Mouse (Mus musculus) kidney, postnatal 0 days (tissue): ENCODE data around the gene Mcub. TPM values are rescaled to one million over a fixed set of nuclear protein-coding genes. Genes with fewer than 3 reads are reported as not detected.

Experiments used
- ATAC-seq: fragments of 200-750 bp; cut with Nextera tagmentation; replicated peaks from 2 replicates; pipeline ENCODE4 v1.8.0; 2017; ENCODE audit warnings: low read depth, moderate number of reproducible peaks, moderate TSS enrichment, moderate library complexity; ENCODE audit not compliant: low FRiP score
- DNase-seq: peaks from one replicate; pipeline ENCODE4 v3.0.0-alpha.2; 2016; ENCODE audit warnings: low spot score
- H3K27ac ChIP-seq: fragments of 300-500 bp; sonication (generic); 2 replicates; pipeline ENCODE4 v1.5.1; 2014; ENCODE audit warnings: mild to moderate bottlenecking
- H3K27me3 ChIP-seq: fragments of 300-500 bp; sonication (generic); 2 replicates; pipeline ENCODE4 v1.6.1; 2014; ENCODE audit warnings: low read length, mixed read lengths; ENCODE audit not compliant: insufficient read depth
- H3K36me3 ChIP-seq: fragments of 300-500 bp; sonication (generic); 2 replicates; pipeline ENCODE4 v1.6.1; 2014; ENCODE audit warnings: low read length, mixed read lengths; ENCODE audit not compliant: insufficient read depth
- H3K4me1 ChIP-seq: fragments of 300-500 bp; sonication (generic); replicated peaks from 2 replicates; pipeline ENCODE4 v1.6.1; 2014; ENCODE audit warnings: antibody characterized with exemption, low read length, mixed read lengths; ENCODE audit not compliant: insufficient read depth
- H3K4me2 ChIP-seq: fragments of 300-500 bp; sonication (generic); 2 replicates; pipeline ENCODE4 v1.6.1; 2014; ENCODE audit warnings: mild to moderate bottlenecking, low read length, moderate library complexity, mixed read lengths
- H3K4me3 ChIP-seq: fragments of 300-500 bp; sonication (generic); replicated peaks from 2 replicates; pipeline ENCODE4 v1.5.1; 2014; ENCODE audit warnings: low read depth, low read length
- H3K9ac ChIP-seq: fragments of 300-500 bp; sonication (generic); 2 replicates; pipeline ENCODE4 v1.6.1; 2014; ENCODE audit warnings: low read depth, low read length
- H3K9me3 ChIP-seq: fragments of 300-500 bp; sonication (generic); replicated peaks from 2 replicates; pipeline ENCODE4 v1.6.1; 2016; ENCODE audit warnings: low read length, inconsistent platforms, mixed read lengths
- CTCF ChIP-seq: IDR thresholded peaks from 2 replicates; pipeline ENCODE4 v1.5.1; 2016; ENCODE audit warnings: antibody characterized with exemption, low read depth, mild to moderate bottlenecking, moderate library complexity
- WGBS: fragments of 180-500 bp; shearing (Covaris S2); extraction: QIAGEN DNeasy Blood & Tissue Kit; methylation state at CpG from one replicate; pipeline ENCODE4 v1.1.7; 2014; 5-methylcytosine and 5-hydroxymethylcytosine counted together
- polyA plus RNA-seq: library from polyadenylated mRNA; unstranded; fragments of >200 nt; fragmentation: Nextera tagmentation; extraction: Ambion mirVana; gene quantifications from 2 replicates; pipeline ENCODE4 v1.2.1, GENCODE M21; 2015

Mcub gene
- polyA plus RNA-seq, 1 experiment from 2014 or later = 2.6 TPM

DNA sequence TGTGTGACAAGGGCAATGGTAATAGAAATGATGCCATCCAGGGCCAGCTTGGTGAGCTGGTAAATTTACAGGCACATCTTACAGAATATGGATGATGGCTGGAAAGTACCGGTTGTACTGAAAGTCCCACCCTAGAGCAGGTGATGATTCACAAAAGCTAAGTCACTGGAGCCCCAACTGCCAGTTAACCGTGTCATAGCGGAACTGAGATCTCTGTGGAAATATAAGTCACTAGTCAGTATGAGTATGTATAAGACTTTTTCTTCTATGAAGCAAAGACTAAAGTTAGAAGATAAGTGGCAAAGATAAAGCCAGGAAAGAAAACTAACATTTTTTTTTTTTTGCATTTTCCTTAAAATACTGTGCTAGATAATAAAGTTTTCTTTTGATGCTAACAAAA, 76.9 kb downstream of the Mcub start:
- Histone ChIP-seq H3K36me3 (peaks cover 13% of the 10 kb centered on the region; the same call in 1 of the 2 replicates), H3K27ac (no peak overlapping the region), H3K27me3 (no peaks in the 10 kb centered on the region), H3K4me3 (no peak overlapping the region), H3K4me1 (no peaks in the 10 kb centered on the region), H3K9ac (no peak overlapping the region), H3K9me3 (no peaks in the 10 kb centered on the region), H3K4me2 (no peak overlapping the region)
- TF ChIP-seq CTCF = no peak
- WGBS = 93% methylated on average over 3 of the region's 3 CpGs
- DNase-seq (no peak), ATAC-seq (no peak)

DNA sequence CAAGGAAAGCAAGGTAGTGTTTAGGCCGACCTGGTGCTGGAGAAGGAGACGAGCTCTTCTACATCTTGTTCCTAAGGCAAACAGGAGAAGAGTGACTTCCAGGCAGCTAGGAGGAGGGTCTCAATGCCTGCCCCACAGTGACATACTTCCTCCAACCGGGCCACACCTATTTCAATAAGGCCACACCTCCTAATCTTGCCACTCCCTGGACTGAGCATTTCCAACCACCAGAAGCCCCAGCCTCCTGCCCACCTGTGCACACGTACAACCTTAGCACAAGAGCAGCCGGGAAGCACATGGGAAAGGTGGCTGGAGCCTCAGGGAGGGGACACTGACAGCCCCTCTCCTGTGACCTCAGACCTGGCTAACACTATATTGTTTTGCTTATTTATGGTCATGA, 78.0 kb downstream of the Mcub start:
- WGBS = 85% methylated on average over 5 of the region's 5 CpGs
- ATAC-seq (no peak), DNase-seq (no peak)
- Histone ChIP-seq H3K4me1 (no peaks in the 10 kb centered on the region), H3K27ac (no peak overlapping the region), H3K36me3 (peaks cover 13% of the 10 kb centered on the region; the same call in 1 of the 2 replicates), H3K4me2 (no peak overlapping the region), H3K9ac (no peak overlapping the region), H3K4me3 (no peak overlapping the region), H3K9me3 (no peaks in the 10 kb centered on the region), H3K27me3 (no peaks in the 10 kb centered on the region)
- no peak for TF ChIP-seq CTCF

DNA sequence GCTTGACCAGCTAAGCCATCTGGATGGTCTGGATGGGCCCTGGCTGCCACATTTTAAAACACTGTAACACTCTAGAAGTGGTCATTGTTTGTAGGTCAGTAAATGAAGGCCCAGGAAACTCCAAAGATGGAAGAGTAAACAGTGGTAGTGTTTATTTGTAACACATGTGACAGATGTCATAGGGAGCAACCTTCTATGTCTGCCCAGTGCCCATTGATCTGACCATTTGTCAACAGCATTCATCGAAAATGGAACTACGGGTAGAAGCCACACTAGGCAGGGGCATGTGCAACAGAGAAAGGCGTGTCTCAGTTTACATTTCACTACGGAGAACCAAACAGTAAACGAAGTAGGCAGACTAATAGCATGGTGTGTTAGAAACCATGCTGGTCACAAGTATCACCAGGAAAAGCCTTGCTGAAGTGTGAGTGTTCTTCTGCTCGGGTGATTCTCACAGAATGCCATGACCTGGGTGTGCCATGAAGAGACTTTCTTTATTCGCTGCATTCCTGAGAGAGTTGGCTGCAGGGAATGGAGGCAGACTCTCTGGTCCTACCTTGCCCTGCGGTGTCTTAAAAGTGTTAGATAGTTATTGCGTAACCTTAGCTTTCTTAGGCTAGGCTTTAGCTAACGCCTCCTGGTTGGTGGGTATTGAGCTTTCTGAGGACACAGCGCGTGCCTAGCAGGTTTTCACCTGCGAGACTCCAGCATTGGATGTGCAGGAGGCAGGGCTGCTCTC, 82.1 kb downstream of the Mcub start:
- ATAC-seq = no peak
- Histone ChIP-seq H3K9ac (no peak overlapping the region), H3K27me3 (no peaks in the 10 kb centered on the region), H3K4me3 (no peak overlapping the region), H3K36me3 (peaks cover 10% of the 10 kb centered on the region; the same call in 1 of the 2 replicates), H3K9me3 (no peaks in the 10 kb centered on the region), H3K4me2 (no peak overlapping the region), H3K4me1 (no peaks in the 10 kb centered on the region), H3K27ac (no peak overlapping the region)
- DNase-seq = no peak
- 84% methylated on average over 13 of the region's 13 CpGs for WGBS
- no peak for TF ChIP-seq CTCF

DNA sequence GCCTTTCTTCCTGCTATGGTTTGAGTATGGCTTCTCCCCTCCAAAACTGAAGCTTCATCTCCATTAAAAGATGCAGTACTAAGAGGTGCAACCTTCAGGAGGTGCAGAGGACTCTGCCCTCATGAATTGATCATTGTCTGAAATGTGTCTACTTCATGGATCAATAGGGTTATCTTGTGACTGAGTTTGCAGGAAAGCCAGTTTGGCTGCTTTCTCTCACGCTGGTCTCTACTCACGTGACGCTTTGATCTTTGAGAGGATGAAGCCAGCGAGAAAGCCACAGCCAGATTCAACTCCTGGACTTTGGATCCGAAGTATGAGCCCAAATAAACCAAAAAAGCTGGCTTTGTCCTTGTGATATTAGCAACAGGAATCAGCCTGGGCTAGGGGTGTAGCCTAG, 83.6 kb downstream of the Mcub start:
- ATAC-seq (no peak), DNase-seq (no peak)
- peaks cover 10% of the 10 kb centered on the region; the same call in 1 of the 2 replicates for H3K36me3 ChIP-seq
- H3K4me3 ChIP-seq = no peak overlapping the region
- no peak overlapping the region for H3K9ac ChIP-seq
- no peaks in the 10 kb centered on the region for H3K27me3 ChIP-seq
- WGBS = 68% methylated on average over 5 of the region's 5 CpGs
- no peak overlapping the region for H3K4me2 ChIP-seq
- H3K9me3 ChIP-seq = no peaks in the 10 kb centered on the region
- H3K27ac ChIP-seq = no peak overlapping the region
- TF ChIP-seq CTCF = no peak
- H3K4me1 ChIP-seq = no peaks in the 10 kb centered on the region

DNA sequence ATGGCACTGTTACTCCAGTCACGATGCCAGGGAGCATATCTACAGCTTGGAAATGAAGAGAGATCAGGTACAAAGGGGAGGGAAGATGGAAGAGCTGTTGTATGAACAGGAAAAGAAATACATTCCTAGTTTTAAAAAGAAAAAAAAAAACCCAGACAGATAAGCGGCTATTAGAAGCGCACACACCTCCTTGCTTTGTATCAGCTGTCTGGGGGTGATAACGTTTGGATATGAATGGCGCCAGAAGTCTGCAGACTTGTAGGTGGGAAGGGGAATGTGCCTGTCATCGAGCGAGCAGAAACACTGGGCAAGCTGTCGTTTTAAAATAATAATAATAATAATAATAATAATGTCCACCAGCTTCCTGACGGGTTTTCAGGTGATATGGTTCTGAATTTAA, 84.4 kb downstream of the Mcub start:
- no peak for TF ChIP-seq CTCF
- Histone ChIP-seq H3K27ac (no peak overlapping the region), H3K36me3 (peaks cover 5% of the 10 kb centered on the region; the same call in 1 of the 2 replicates), H3K9me3 (no peaks in the 10 kb centered on the region), H3K9ac (no peak overlapping the region), H3K4me2 (no peak overlapping the region), H3K27me3 (no peaks in the 10 kb centered on the region), H3K4me1 (no peaks in the 10 kb centered on the region), H3K4me3 (no peak overlapping the region)
- DNase-seq (no peak), ATAC-seq (no peak)
- WGBS = 89% methylated on average over 9 of the region's 9 CpGs

DNA sequence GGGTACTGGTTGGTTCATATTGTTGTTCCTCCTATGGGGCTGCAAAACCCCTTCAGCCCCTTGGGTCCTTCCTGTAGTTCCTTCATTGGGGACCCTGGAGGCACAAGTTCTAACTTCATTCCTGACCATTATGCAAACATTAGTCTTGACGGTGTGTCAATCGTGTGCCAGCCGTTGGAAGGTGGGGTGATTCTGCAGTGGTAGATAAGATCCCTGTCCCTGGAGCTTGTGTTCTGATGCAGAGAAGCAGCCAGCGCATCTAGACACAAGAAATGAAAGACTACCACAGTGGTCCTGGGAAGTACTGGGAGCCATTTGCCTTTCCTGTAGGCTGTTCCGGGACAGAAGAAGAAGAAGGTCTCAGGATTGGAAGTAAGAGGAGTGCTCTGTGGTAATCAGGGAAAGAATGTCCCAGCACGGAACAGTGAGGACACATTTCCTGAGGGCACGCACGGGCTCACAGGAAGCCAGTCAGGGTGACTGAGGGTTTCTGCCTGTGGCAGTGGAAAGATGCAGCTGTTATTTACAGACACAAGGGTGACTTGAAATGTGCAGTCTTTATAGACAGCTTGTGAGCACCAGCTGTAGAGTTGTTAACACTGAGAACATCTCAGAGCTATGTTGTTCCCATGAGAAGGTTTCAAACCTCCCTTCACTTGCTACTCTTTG, 88.9 kb downstream of the Mcub start:
- no peak overlapping the region for H3K4me2 ChIP-seq
- WGBS = 68% methylated on average over 8 of the region's 8 CpGs
- ATAC-seq (no peak), DNase-seq (no peak)
- no peak overlapping the region for H3K4me3 ChIP-seq
- H3K27ac ChIP-seq = no peak overlapping the region
- no peaks in the 10 kb centered on the region for H3K36me3 ChIP-seq
- TF ChIP-seq CTCF = no peak
- H3K27me3 ChIP-seq = no peaks in the 10 kb centered on the region
- peaks cover 3% of the 10 kb centered on the region; the same call in 1 of the 2 replicates for H3K4me1 ChIP-seq
- H3K9ac ChIP-seq = no peak overlapping the region
- H3K9me3 ChIP-seq = no peaks in the 10 kb centered on the region
